Mouse (Mus musculus): Measurements from ENCODE around the gene Tas2r109.
"Not testable (repeated sequence)": the region's sequence is repeated elsewhere in the genome, so short reads cannot be mapped to it uniquely, and the experiment has no call there.

Tas2r109 gene

GRCm38 (mm10) chr6:132980865-132981264 is at the start of gene Tas2r109:
Gene Tas2r109 (minus strand): TSS chr6:132980965.
- DNase-seq, result no peak

- DNase-seq, result no peak
These were observed 22.9 kb downstream of the Tas2r109 start, which contains the start of gene Tas2r131 for GRCm38 (mm10) chr6:132957819-132958218. Gene Tas2r131 (minus strand): TSS chr6:132957919.

- DNase-seq, result no peak
These were observed 30.0 kb downstream of the Tas2r109 start, which contains the start of gene Tas2r129 for GRCm38 (mm10) chr6:132950802-132951201. Gene Tas2r129 (plus strand): TSS chr6:132951102.

GRCm38 (mm10) chr6:132941376-132941775 is 39.4 kb downstream of the Tas2r109 start:
- DNase-seq, result not testable (repeated sequence)

Measured in liver (tissue).